ENCODE assay signal across 8 mouse cellular contexts in the genomic region with DNA sequence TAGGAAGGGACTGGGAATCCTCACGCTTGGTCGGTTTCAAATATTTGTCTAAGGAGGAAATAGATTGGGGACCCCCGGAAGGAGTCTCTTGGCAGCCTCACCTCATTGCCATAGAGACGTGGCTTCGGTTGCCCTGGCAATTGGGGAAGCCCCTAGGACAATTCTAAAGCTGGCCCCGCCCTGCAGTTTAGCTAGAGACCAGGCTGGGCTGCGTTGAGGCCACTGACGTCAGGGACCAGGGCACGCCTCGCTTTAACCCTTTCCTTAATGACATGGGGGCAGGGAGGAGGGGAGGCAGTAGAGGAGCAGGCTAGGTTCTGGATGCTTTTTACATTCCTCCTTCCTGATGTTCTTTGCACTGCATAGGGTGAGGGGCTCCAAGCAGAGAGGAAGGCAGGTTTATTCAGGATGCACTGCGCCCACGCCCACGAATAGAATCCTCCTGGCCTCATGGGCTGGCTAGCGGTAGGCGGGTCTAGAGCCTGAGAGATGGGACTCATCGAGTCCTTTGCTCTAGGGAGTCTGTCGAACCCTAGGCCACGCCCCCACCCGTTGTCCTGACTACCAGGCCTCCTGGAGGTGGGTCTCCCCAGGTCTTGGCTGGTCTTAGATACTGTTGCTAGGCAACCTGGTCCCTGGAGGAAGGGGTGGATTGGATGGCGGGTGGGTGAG. TPM values are rescaled to one million over a fixed set of nuclear protein-coding genes. Genes with fewer than 3 reads are reported as not detected.
DNase-seq lines count a peak whose midpoint lies in the region; ATAC-seq lines count a peak whose summit lies in the region.

No protein-coding gene starts in this region.

- H3K4me2 ChIP-seq in hindbrain, embryonic 13.5 days = peak overlapping the region; percentile 56

- intact Hi-C loops in left cerebral cortex, postnatal 14 days (cut with DNase I) = no loop called here

- peaks cover 70% of the 10 kb centered on the region for H3K4me1 ChIP-seq in hindbrain, embryonic 13.5 days (replicated peaks)
- H3K4me1 ChIP-seq in midbrain, embryonic 10.5 days = peaks cover 70% of the 10 kb centered on the region

- ATAC-seq in hindbrain, embryonic 13.5 days (ENCODE audit: low FRiP score) = peak; percentile 92

- peak overlapping the region; percentile 40 for H3K4me3 ChIP-seq in hindbrain, embryonic 13.5 days
- H3K4me3 ChIP-seq in midbrain, embryonic 10.5 days = peak overlapping the region; percentile 57

- H3K9ac ChIP-seq in hindbrain, embryonic 13.5 days = peak overlapping the region; percentile 68

- WGBS in hindbrain, embryonic 13.5 days = 0% methylated on average over 20 of the region's 20 CpGs
- WGBS in midbrain, embryonic 10.5 days = under 1% methylated on average over 20 of the region's 20 CpGs

- peaks cover 36% of the 10 kb centered on the region for H3K36me3 ChIP-seq in hindbrain, embryonic 13.5 days
- H3K36me3 ChIP-seq in midbrain, embryonic 10.5 days = peaks cover 39% of the 10 kb centered on the region

- H3K27me3 ChIP-seq in hindbrain, embryonic 13.5 days = no peaks in the 10 kb centered on the region
- H3K27me3 ChIP-seq in midbrain, embryonic 10.5 days (ENCODE audit: low read depth, poor library complexity, severe bottlenecking) = no peaks in the 10 kb centered on the region

- no peaks in the 10 kb centered on the region for H3K9me3 ChIP-seq in hindbrain, embryonic 13.5 days
- H3K9me3 ChIP-seq in midbrain, embryonic 10.5 days (replicated peaks) = no peaks in the 10 kb centered on the region

- peak overlapping the region; percentile 98 for H3K27ac ChIP-seq in hindbrain, embryonic 13.5 days
- peak overlapping the region; percentile 88 for H3K27ac ChIP-seq in midbrain, embryonic 10.5 days (replicated peaks)

- DNase-seq in cerebellum, adult 11-12 months = peak; percentile 82
- no peak for DNase-seq in cerebellum, adult 8-10 months
- peak; percentile 67 to 76 for DNase-seq in cerebellum, postnatal 25 days
- DNase-seq in frontal cortex, postnatal 36 days (ENCODE audit: low spot score in 2 of 2) = peak; percentile 87 to 88
- DNase-seq in left cerebral cortex, postnatal 14 days (ENCODE audit: low spot score in 2 of 2) = peak; percentile 85 to 96
- peak; percentile 99 for DNase-seq in midbrain, embryonic 10.5 days (ENCODE audit: low spot score)
- DNase-seq in skeletal muscle tissue, adult 2 months (ENCODE audit: low read depth, low spot score) = peak; percentile 91

RNA-seq across cellular contexts. Expression of a gene that starts 12.5 kb away (rescaled TPM):
- 28.1 TPM in 2 replicates for polyA plus RNA-seq in hindbrain, embryonic 13.5 days (2015; fragmentation: Nextera tagmentation; extraction: Ambion mirVana)
- total RNA-seq in left cerebral cortex, postnatal 14 days (2021) = 1,000 to 10,000 TPM in 1 of 2 experiments, 100 to 1,000 TPM in 1; 1,000 to 1,075 TPM
- 16.6 and 23.8 TPM in 2 replicates for polyA plus RNA-seq in midbrain, embryonic 10.5 days (2016; fragmentation: Nextera tagmentation; extraction: Ambion mirVana)

RNA-seq across cellular contexts. Expression of a gene that starts 14.1 kb away (rescaled TPM):
- 56.9 and 59.4 TPM in 2 replicates for polyA plus RNA-seq in hindbrain, embryonic 13.5 days (2015; fragmentation: Nextera tagmentation; extraction: Ambion mirVana)
- 10 to 100 TPM; 50.7 to 53.6 TPM for total RNA-seq in left cerebral cortex, postnatal 14 days (2021)
- polyA plus RNA-seq in midbrain, embryonic 10.5 days (2016; fragmentation: Nextera tagmentation; extraction: Ambion mirVana) = 42.2 and 48.6 TPM in 2 replicates

RNA-seq across cellular contexts. Expression of a gene that starts 24.6 kb away (rescaled TPM):
- polyA plus RNA-seq in hindbrain, embryonic 13.5 days (2015; fragmentation: Nextera tagmentation; extraction: Ambion mirVana) = 1.5 and 1.7 TPM in 2 replicates
- total RNA-seq in left cerebral cortex, postnatal 14 days (2021) = 1 to 10 TPM; 1.9 to 2.4 TPM
- 0.58 and 0.73 TPM in 2 replicates for polyA plus RNA-seq in midbrain, embryonic 10.5 days (2016; fragmentation: Nextera tagmentation; extraction: Ambion mirVana)

RNA-seq across cellular contexts. Expression of a gene that starts 28.9 kb away (rescaled TPM):
- 26.8 and 28.6 TPM in 2 replicates for polyA plus RNA-seq in hindbrain, embryonic 13.5 days (2015; fragmentation: Nextera tagmentation; extraction: Ambion mirVana)
- total RNA-seq in left cerebral cortex, postnatal 14 days (2021) = 10 to 100 TPM; 27.3 to 30.0 TPM
- 52.1 and 54.1 TPM in 2 replicates for polyA plus RNA-seq in midbrain, embryonic 10.5 days (2016; fragmentation: Nextera tagmentation; extraction: Ambion mirVana)

RNA-seq across cellular contexts. Expression of a gene that starts 33.7 kb away (rescaled TPM):
- polyA plus RNA-seq in hindbrain, embryonic 13.5 days (2015; fragmentation: Nextera tagmentation; extraction: Ambion mirVana) = 72.9 and 74.8 TPM in 2 replicates
- total RNA-seq in left cerebral cortex, postnatal 14 days (2021) = 10 to 100 TPM; 39.2 to 40.2 TPM
- polyA plus RNA-seq in midbrain, embryonic 10.5 days (2016; fragmentation: Nextera tagmentation; extraction: Ambion mirVana) = 95.1 and 96.3 TPM in 2 replicates
